Mouse (Mus musculus): ENCODE measurements at regions not wholly inside any gene's neighbourhood (a gene's known extent, or its start where the extent isn't known, plus 50 kb on each side); places are given as distances from the start of the nearest gene placed in this dataset.
"Not testable (repeated sequence)": the region's sequence is repeated elsewhere in the genome, so short reads cannot be mapped to it uniquely, and the experiment has no call there.

GRCm38 (mm10) chr4:10670846-10671428 lies 203.4 kb upstream of the 2610301B20Rik start:
- no peak for DNase-seq (ENCODE audit: low spot score)

GRCm38 (mm10) chr4:10691086-10691485 lies 183.2 kb upstream of the 2610301B20Rik start:
- DNase-seq (ENCODE audit: low spot score), result no peak

GRCm38 (mm10) chr4:10692860-10693259 lies 181.4 kb upstream of the 2610301B20Rik start:
- DNase-seq (ENCODE audit: low spot score), result no peak

DNA sequence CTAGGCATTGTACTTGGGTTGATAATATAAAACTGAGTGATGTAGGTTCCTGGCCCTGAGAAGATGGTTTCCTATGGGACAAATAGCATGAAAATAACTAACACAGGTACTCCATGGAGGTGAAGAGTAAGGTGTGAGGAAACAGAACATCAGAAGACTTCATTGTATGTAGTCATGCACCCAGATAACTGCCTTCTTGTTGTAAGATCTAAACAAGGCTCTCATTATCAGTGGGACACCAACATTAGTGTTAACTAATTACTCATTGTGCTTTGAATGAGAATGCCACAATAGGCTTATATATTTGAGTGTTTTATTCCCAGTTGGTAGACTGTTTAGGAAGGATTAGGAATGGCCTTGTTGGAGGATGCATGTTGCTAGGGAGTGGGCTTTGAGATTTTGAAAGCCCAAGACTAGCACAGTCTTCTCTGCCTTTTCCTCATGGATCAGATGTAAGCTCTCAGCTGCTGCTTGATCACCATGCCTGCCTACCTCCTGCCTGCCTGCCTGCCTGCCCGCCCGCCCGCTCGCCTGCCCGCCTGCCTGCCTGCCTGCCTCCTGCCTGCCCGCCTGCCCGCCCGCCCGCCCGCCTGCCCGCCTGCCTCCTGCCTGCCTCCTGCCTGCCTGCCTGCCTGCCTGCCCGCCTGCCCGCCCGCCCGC lies 180.7 kb upstream of the 2610301B20Rik start:
- no peak for DNase-seq (ENCODE audit: low spot score)

GRCm38 (mm10) chr4:10694106-10694748 lies 180.1 kb upstream of the 2610301B20Rik start:
- DNase-seq (ENCODE audit: low spot score), result not testable (repeated sequence)

DNA sequence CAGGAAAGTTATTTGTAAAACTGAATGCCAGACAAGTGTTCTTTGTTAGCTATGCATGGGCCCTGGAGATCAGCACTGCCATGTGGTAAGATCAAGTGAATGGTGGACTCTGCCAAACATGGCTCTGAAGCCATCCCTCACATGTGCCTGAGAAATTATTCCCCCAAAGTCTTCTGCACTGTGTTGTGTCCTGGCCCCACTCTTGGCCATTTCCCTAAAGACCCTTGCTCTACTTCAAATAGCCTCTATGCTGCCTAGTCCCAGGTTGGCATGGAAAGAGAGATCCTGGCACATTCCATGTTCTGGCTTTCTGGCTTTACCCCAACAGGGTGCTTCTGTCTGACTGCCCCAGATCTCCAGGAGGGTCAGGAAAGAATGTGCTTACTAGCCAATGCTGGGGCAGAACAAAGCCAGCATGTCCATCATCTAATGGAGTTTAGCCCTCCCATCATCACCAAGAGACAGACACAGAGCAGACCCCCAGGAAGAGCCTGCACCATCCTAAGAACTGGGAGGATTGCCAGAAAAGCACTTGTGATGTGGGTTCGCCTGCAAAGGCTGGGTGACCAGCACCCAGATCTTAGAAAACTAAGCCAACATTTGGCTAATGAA lies 177.0 kb upstream of the 2610301B20Rik start:
- no peak for DNase-seq (ENCODE audit: low spot score)

GRCm38 (mm10) chr4:10698637-10699036 lies 175.7 kb upstream of the 2610301B20Rik start:
- DNase-seq (ENCODE audit: low spot score), result no peak

DNA sequence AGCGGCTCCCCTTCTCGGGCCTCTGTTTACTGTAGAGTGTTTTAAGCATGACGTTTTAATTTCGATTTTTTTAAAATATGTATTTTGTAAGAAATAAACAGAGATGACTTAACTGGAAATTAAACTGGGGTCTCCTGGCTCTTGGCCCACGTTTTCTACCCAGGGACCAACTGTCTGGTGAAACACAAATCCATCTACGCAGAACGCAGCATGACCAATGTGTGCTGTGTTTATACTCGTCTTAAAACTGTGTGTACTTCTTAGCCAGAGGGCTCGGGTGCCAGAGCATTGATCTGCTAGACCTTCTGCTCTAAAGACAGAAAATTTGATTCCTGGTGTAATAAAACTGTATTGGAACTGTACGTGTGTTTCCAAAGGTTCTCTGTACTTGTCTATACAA lies 172.8 kb upstream of the 2610301B20Rik start:
- no peak for DNase-seq (ENCODE audit: low spot score)

GRCm38 (mm10) chr4:10703212-10703611 lies 171.1 kb upstream of the 2610301B20Rik start:
- no peak for DNase-seq (ENCODE audit: low spot score)

DNA sequence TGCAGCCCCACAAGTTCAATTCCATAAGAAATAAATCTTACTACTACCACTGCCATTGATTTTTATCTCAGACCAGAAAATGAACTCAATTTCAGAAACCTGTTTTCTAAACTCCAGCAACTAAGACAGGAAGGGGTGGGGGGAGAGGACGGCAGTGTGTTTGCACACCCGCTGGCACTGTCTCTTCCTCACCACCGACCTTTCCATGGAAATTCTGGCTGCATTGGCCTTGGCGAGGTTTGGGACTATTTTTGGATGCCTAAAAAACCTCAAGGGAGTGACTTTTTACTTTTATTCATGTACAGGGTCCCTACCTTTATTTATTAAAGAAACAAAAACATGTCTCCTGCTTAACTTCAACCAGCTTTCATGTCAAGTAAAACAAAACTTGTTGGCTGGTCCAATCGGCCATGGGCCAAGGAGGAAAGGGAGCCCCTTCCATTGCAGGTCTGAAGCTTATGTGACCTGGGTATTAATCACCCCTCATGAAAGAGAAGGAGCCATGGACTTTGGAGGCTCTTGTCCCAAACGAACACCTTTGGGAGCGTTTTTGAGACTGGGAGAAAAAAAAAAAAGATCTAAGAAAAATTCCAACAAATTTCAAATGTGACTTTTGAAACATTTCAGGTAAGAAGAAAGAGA lies 167.2 kb upstream of the 2610301B20Rik start:
- DNase-seq (ENCODE audit: low spot score), result no peak

DNA sequence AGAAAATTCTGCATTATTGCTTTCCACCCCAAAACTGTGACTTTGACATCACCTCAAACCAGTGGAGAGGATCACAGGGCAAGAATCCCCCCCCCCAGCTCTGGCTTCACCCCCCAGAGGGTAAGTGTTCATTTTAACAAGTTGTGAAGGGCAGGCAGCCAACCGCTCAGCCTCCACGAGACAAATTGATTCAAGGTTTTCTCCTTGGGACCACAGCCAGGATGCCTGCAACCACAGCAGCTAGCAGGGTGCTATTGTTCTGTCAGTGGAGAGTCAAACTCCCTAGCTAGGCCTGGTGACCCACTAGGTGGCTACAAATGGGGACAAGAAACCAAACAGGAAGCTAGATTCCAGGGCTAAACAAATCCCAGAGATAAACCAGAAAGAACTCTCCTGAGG lies 166.6 kb upstream of the 2610301B20Rik start:
- no peak for DNase-seq (ENCODE audit: low spot score)

- DNase-seq (ENCODE audit: low spot score), result no peak
Observed at GRCm38 (mm10) chr4:10711939-10712533, 162.3 kb upstream of the 2610301B20Rik start.

DNA sequence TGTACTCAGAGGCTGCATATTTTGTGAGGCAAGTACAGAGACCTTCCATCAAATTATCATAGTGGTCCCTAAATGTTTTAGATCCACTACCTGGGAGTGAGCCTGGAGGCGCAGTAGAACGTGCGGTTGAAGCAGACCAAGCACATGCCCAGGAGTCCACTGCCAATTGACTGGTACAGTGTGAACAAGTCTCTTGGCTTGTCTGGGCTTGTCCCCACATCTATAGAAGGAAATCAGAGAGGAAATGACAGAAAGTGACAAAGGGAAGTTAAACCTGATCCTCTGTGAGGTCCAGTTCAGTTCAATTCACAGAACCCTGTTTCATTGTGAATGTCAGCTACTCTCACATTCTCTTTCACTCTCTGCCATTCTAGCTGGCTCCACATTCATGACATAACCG lies 151.0 kb upstream of the 2610301B20Rik start:
- DNase-seq (ENCODE audit: low spot score), result no peak

- DNase-seq (ENCODE audit: low spot score), result no peak
Observed at GRCm38 (mm10) chr4:10727894-10728293, 146.4 kb upstream of the 2610301B20Rik start.

DNA sequence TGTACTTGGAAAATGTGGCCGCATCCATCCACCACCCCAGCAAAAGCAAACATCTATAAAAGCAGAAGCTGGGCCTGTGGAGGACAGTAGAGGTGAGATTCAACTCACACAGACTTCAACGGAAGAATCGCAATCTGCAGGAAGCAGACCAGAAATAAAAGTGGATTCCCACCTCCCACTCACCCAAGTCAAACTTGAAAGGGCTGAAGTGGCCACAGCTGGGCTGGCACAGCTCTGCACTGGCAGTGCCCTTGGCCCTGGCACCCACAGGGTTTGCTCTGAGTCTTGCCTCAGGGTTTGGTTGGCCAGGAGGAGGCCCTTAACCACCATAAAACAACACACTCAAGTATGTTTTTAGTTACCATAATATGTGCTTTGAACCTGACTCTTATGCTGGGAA lies 129.1 kb upstream of the 2610301B20Rik start:
- no peak for DNase-seq (ENCODE audit: low spot score)

DNA sequence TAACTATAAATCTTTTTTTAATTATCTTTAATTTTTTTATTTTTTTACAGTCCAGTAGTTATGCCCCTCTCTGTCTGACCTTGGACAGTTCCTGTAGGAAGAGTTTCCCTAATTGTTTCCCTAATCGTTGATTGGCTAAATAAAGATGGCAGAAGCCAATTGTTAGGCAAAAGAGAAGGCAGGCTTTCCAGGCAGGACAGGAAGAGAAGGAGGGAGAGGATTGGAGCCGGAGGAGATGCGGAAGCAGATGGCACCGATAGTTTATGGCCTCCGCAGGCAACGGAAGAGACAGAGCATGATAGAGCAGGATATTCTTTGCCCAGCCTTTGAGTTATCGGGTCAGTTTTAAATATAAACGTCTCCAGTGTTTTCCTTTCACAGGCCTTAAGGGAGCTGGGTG lies 125.5 kb upstream of the 2610301B20Rik start:
- DNase-seq (ENCODE audit: low spot score), result no peak

DNA sequence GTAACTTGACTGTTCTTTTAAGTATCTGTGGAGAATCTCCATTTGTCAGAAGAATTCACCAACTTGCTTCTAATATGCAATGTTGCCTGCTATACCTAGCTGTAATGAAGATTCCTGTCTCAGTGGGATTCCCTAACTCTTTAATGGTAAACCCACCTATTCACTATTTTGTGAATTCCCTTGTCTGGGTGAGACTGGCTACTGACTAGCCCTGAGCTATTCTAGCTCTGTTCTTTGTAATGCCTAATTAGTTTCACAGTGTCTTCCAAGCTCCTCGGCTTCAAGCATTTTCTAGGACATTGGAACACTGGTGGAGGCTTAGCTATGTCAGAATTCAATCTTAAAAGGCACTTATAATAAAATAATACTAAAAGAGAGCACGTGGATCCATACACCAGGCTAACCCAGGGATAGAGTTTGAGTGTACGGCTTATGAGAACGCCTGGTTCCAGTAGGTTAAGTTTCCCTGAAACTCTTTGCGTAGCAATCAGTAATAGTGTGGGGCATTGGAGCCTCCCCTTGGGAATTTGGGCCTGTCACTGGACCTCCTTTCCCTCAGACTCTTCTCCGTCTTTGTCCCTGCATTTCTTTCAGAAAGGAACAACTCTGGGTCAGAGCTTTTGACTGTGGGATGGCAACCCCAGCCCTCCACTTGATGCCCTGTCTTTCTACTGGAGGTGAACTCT lies 123.8 kb upstream of the 2610301B20Rik start:
- DNase-seq (ENCODE audit: low spot score), result not testable (repeated sequence)

DNA sequence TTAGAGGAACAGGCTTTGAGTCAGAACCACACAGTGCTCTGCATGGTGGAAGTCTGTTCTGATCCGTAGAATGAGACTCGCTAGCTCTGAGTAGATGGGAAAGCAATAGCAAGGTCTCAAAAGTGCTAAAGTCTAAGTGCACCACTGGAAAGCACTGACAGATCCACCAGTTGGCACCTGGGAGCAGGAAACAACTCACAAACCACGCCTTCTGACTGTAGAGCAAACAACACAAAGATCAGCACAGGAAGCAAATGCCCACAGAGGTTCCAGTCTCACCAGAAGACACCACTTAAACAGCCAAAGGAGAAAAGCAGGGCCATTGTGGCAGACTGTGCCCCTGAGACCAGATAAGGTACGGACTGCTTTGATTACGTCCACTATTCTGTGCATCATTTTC lies 121.1 kb upstream of the 2610301B20Rik start:
- no peak for DNase-seq (ENCODE audit: low spot score)

- no peak for DNase-seq (ENCODE audit: low spot score)
Observed at GRCm38 (mm10) chr4:10759491-10759890, 114.8 kb upstream of the 2610301B20Rik start.

GRCm38 (mm10) chr4:10767676-10768075 lies 106.6 kb upstream of the 2610301B20Rik start:
- no peak for DNase-seq (ENCODE audit: low spot score)

DNA sequence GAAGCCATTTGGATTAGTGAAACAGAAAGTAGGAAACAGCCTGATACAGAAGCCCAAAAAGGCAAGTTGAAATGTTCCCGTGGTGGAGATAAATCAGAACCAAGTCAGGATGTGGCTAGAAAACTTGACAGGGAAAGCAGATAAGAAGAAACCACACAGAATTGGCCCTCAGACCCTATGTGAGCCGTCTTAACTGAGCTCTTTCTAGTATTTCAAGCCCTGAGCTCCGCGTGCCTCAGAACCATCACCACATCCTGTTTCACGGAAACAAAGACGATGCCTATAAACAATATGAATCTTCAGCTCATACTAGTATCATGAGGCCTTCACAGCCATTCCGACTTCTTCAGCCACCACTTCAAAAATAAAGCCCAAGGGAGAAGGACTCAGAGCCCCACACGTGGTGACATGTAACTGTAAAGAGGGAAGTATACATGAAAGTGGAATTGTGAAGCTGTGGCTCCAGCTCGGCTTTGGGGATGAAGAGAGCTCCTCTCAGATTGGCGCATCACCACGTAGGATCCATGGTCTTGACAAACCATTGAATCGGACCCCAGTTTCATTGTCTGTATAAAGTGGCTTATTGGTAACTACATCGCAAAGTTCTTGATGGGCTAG lies 104.2 kb upstream of the 2610301B20Rik start:
- DNase-seq (ENCODE audit: low spot score), result no peak

Data from embryo, embryonic 10 days (tissue).